Mouse (Mus musculus) CD8-positive naive resting alpha-beta T cell, adult 2 months (primary cell): Measurements from ENCODE around the gene Syndig1.

Experiments
- DNase-seq, 2 experiments: peaks; one replicate each; pipeline ENCODE4 v3.0.0; 2022; ENCODE audit warnings: low read depth in 2 of 2, low spot score in 2 of 2

Gene Syndig1

DNA sequence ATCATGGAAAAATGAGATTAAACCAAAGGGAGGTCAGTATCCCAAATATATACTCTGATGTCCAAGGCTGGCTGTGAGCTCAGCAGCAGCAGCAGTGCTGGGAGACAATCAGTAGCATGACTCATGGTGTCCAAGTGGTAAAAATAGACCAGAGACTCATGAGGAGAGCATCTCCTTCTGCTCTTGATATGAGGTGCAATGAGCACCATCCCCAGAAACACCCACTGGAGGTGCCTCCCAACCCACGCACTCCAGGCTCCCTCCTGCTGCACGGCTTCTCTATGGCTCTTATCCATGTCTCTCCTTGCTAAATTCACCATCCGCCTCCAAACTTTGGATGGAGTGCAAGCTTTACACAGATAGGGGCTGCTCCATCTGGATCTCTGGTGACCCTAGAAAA, 44.3 kb downstream of the Syndig1 start:
- DNase-seq = no peak

DNA sequence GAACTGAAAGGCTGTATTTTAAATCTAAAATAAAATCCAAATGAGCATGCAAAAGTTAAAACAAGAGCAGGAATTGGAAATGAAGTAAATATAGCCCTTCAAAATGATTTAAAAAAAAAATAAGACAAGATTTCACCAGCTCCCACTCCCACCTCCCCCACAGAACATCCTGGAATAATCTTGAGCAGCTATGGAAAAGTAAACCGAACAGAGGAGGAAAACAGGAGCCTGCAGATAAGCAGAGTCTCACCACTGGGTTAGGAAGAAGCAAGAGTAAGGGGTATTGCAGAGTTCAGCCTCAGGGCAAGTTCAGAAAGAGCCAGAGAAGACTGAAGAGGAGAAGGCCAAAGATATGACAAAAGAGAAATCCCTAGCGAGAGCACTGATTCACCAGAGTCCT, 48.9 kb downstream of the Syndig1 start:
- DNase-seq = no peak

GRCm38 (mm10) chr2:149887634-149888033, 58.6 kb downstream of the Syndig1 start:
- no peak for DNase-seq

- DNase-seq = no peak
Observed at GRCm38 (mm10) chr2:149891647-149892046, 62.6 kb downstream of the Syndig1 start.

GRCm38 (mm10) chr2:149896337-149896736, 67.3 kb downstream of the Syndig1 start:
- DNase-seq = no peak

DNA sequence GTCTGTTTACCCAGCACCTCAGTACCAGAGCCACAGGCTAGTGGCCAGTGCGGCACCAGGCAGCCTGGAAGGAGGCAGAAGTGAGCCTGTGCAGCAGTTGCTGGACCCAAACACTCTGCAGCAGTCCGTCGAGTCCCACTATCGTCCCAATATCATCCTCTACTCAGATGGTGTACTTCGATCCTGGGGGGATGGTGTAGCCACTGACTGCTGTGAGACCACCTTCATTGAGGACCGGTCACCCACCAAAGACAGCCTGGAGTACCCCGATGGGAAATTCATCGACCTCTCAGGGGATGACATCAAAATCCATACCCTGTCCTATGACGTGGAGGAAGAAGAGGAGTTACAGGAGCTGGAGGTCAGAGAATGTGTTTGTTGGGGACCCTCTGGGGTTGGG, 70.6 kb downstream of the Syndig1 start:
- no peak for DNase-seq

GRCm38 (mm10) chr2:149900606-149901005, 71.6 kb downstream of the Syndig1 start:
- no peak for DNase-seq

DNA sequence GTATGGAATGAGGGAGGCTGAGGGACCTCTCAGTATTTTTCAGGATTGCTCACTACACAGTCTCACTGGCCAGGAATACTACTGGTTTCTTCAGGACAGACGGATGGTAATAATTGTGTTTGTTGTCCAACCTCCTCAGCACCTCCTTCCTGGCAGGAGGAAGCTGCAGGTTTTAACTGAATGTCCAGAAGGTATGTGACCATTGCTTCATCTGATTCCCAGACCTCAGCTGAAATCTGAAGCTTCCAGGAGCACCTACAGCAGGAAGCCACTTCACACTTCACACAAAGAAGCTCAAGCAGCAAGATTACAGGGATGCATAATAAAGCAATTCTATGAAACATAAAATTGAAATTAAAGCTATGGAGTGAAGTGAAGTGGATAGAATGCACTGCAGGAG, 75.4 kb downstream of the Syndig1 start:
- DNase-seq = no peak

DNA sequence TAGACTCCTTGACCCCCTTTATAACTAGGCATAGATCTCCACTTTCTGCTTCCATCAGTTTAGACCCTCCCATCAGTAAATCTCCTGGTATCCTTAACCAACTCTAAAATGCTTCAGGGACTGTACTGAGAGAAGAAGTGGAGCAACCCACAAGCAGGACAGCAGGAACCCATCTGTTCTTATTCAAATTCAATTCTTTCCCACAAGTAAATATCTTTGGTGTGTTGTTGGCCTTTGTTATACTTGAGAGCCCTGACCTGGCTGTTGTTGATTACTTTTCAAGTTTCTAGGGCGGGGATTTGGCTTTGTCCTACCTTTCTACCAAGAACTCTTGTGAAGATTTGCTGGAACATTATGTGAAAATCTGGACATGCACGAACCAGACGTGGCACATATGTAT, 77.7 kb downstream of the Syndig1 start:
- no peak for DNase-seq

DNA sequence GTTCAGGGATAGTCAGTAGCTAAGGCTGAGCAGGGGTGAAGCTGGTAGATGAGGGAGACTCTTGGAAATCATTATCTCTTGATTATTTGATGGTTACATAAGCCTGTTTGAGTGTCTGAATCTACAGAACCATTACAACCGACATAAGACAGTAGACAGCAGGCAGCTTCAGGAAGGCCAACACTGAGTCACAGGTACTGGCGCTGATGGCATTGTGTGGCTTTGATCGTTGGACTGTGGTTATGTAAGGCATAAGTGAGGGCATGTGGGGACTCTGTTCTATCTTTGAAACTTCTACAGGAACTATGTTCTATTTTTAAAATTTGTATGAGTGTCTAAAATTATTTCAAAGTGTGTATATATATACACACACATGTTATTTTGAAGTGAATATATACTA, 88.2 kb downstream of the Syndig1 start:
- DNase-seq = no peak

GRCm38 (mm10) chr2:149923561-149923960, 94.5 kb downstream of the Syndig1 start:
- no peak for DNase-seq

DNA sequence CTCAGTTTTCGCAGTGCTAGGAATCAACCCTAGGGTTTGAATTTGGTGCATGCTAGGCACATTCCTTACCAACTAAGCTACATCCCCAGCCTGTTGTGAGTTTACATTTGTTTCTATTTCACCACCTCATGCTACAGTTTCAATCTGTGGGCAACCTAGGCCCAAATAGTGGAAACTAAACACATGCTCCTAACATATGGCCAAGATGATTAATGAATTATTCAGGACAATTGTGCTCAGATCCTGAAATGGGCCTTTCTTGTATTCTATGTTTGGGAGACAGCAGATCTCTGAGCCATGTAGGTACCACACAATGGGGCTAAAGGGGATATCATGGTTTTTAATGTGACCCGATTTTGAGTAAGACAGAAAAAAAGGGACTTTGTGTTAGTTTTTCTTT, 96.9 kb downstream of the Syndig1 start:
- no peak for DNase-seq

DNA sequence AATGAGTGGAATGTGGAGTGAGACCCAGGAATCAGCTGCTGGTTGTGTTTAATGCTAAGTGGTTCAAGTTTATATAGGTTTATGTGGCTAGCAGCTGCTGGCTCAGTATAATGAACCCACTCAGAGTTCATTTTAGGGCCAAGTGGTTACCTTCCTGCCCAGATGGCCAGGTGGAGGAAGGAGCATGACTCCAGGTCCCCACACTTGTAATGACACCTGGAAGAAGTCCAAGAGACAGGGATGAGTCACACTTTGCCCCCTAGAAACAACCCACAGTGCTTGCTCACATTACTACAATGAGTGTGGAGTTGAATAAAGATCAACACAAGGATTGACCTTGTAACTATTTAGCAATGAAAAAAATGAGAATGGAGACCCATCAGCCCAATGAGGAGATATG, 98.0 kb downstream of the Syndig1 start:
- DNase-seq = no peak

DNA sequence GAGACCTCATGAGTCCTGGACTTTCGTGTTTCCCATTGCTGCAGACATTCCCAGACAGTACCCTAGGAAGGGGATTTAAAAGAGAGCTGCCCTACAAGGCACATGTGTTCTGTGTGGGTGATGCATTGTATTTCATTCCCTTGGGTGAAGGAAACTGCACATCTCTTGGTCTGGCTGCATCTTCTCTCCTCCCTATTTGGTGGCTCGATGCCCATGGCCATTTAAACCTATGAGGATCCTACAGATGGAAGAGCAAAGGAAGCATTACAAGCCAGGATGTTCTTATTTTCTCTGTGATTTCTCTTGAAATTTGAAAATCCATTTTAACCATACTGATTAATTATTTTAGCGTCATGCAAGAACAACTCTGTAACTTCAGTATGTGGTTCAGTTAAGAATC, 98.5 kb downstream of the Syndig1 start:
- DNase-seq = no peak

- no peak for DNase-seq
Observed at GRCm38 (mm10) chr2:149929986-149930385, 101.0 kb downstream of the Syndig1 start.

DNA sequence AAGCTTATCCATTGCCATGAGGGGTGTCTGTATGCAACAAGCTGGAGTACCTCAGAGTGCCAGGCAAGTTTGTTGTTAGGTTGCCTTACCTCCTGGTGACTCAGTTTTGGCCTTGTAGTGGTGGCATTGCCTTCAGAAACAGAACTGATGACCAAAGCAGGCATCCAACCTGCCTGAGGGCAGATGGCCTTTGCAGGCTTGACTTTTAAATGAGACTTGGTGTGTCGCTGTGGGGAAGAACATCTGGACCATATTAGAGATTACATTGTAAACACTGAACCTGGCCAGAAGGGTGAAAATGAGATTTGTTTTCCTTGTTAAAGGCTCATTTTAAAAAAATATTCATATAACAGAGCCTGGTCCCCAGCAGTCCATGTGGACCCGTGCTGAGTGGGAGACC, 102.1 kb downstream of the Syndig1 start:
- DNase-seq = no peak

DNA sequence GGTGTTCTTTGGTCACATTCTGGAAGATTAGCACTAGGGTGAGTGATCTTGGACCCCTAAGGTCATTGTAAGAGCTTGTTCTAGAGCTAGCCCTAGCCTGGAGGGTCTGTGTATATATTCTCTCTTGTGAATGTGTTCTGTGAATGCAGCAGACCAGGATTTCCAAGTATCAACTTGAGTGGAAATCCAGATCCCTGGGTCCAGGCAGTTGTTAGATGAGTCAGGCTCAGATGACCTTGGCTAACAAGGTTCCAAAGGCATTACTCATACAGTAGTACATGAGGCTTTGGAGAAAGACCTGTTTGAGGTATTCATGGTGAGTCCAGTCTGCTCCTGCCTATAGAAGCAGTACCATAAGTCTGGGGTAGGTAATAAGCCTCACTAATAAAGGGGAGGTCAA, 103.1 kb downstream of the Syndig1 start:
- no peak for DNase-seq

- no peak for DNase-seq
Observed at GRCm38 (mm10) chr2:149933247-149933898, 104.4 kb downstream of the Syndig1 start.

GRCm38 (mm10) chr2:149934139-149934538, 105.1 kb downstream of the Syndig1 start:
- DNase-seq = no peak

DNA sequence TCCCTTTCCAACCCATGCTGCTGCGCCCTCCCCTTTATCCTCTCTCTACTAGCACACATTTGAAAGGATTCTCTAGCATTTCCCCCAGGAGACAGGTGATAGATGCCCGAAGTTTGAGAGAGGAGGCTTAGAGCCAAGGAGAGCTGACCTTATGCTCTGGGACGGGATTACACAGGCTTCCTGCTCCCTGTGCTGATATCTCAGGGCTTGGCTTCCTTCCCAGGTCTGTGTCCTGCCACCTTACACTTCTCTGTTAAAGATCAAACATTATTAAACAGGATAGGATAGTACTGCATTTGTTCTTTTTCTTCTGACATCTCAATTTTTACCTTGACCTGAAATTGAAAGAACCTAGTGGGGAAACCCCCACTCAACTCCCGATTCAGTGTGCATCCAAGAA, 109.8 kb downstream of the Syndig1 start:
- DNase-seq = no peak

DNA sequence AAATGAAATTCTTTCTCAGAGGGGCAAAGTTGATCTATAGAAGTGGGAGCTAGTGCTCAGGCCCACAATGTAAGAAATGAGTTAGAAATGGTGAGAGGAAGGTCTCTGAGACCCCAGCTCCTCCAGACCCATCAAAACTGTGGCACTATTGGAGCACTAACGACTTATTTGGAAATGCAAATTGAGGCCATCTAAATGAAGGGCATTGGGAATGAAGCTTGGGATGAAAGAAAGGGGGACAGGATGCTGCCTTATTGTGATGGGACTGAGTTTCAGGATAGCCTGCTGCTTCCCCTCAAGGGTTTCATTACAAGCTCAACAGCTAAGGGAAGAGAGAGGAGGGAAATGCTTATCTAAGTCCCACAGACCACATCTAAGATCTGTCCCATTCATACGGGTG, 110.6 kb downstream of the Syndig1 start:
- no peak for DNase-seq

DNA sequence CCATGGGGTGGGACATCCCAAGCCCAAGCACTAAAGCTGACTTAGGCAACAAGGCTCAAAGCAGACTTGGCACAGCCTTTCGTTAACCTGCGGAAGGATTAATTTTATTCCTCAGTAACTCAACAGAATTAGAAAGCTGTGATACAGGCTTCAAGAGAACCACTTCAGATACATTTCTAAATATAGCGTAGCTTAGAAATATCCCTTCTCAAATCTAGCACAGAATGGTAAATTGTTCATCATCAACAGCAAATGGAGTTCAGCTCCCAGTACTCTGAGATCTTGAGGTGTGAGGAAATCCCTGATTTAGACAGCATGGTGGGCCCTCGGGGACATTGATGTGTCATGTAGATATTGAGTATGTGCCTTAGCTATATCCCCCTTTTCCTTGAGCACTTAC, 121.6 kb downstream of the Syndig1 start:
- no peak for DNase-seq

GRCm38 (mm10) chr2:149971014-149971413, 142.0 kb downstream of the Syndig1 start:
- no peak for DNase-seq

- no peak for DNase-seq
Observed at GRCm38 (mm10) chr2:149973583-149973982, 144.6 kb downstream of the Syndig1 start.
